Mouse (Mus musculus): ENCODE data around the gene Bcar3. TPM values are rescaled to one million over a fixed set of nuclear protein-coding genes. Genes with fewer than 3 reads are reported as not detected.

The Bcar3 gene
- polyA plus RNA-seq, 1 experiment, result 47.6 TPM

DNA sequence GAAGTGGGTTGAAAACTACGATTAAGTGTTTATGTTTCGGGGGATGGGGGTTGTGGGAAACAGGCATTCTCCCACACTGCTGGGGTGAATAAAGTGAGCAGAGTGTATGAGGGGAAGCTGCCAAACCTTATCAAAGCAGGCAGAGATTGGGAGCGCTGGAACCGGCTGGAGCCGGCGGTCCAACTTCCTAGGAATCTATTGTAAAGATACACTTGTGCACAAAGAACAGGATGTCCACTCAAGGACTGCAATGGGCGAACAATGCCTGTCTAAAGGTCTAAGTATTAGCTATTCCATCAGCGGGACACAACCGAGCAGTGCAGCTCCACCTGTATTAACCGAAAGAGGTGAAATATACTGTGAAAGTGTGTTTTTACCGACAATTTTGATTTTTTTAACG is 2.1 kb upstream of the Bcar3 start:
- no peak for TF ChIP-seq CTCF (IDR thresholded peaks at IDR 0.05; ENCODE audit: insufficient read depth, low read length)
- TF ChIP-seq POLR2A (IDR thresholded peaks at IDR 0.05; ENCODE audit: borderline replicate concordance, extremely low read depth, low read depth, low read length), result no peak
- Histone ChIP-seq H3K4me3 (replicated peaks; ENCODE audit: extremely low read depth, low read depth, low read length) (peak overlapping the region; percentile 14), H3K4me1 (ENCODE audit: control insufficient read depth, insufficient read depth, low read length) (no peaks in the 10 kb centered on the region)
- no peak for DNase-seq
- 26% methylated on average over 12 of the region's 12 CpGs for WGBS

DNA sequence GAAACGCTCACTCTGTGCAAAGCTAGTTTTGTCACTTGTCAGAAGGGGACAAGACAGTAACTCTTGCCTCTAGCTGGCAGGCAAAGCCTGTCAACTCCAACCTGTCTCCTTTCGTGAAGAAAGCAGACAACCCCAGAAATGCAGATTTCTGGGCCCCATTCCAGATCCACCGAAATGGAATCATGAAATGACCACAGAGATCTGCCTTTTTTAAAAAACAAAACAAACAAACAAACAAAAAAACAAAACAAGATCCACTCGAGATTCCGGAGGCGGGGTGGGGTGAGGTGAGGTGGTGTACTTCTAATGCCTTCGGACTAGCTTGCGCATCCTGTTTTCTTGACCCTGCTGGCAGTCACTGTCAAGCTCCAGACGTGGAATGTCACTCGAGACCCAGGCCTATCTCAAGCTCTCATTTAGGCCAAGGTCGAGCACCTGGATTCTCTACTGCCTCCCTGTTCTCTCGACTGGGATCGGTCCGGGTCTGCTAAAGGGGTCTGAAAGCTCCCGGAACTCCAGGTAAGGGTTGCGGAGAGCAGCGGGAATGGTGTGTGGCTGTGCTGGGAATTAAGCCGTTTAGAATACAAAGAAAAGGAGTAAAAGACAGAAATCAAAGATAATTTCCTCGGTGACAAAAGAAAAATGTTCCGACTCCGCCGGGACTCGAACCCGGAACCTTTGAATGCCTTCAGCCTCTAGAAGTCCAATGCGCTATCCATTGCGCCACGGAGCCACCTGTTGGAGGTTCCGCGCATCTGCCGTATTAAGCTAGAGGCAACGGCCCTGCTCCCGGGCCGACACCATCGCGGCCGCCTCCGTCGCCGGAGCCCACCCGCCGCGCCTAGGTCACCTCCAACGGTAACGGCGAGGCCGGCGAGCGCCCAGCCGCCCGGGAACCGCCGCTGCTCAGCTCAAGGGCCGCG is 1.4 kb upstream of the Bcar3 start:
- 5% methylated on average over 54 of the region's 54 CpGs for WGBS
- no peaks in the 10 kb centered on the region for H3K4me1 ChIP-seq (ENCODE audit: control insufficient read depth, insufficient read depth, low read length)

DNA sequence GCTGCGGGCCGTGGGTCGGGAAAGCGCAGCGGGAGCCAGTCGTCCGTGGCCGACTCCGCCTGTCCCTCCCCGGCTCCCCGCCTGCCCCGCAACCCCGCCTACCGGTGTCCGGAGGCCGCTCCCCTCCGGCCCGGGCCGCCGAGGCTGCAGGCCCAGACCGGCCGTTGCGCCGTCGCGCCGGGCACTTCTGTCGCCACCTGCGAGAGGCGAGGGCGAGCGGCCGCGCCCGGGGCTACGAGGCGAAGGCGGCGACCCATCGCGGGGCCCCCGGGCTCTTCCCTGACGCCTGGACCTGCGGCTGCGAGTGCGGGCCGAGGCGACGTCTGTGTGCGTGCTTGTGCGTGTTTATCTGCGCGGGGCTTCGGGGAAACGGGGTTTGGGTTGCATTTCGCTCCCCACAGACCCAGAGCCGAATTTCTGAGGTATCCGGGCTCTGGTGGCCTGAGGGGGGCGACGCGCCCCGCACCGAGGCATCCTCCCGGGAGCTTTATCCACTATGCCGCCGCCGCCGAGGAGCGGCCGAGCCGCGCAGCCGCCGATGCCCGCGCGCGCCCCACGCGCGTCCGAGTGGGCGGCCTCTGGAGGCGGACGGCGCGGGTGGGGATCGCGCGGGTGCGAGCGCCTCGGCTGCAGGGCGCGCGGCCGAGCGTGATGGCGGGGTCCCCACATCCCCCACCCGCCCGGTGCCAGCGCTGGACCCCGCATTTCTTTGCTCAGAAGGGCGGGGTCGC is 548 bp upstream of the Bcar3 start:
- WGBS, result under 1% methylated on average over 105 of the region's 105 CpGs
- no peak for DNase-seq
- peak overlapping the region; percentile 90 for H3K4me3 ChIP-seq (replicated peaks; ENCODE audit: extremely low read depth, low read depth, low read length)
- TF ChIP-seq POLR2A (IDR thresholded peaks at IDR 0.05; ENCODE audit: borderline replicate concordance, extremely low read depth, low read depth, low read length) (no peak; the same call in 1 of the 2 replicates), CTCF (IDR thresholded peaks at IDR 0.05; ENCODE audit: insufficient read depth, low read length) (no peak)
- no peaks in the 10 kb centered on the region for H3K4me1 ChIP-seq (ENCODE audit: control insufficient read depth, insufficient read depth, low read length)

More for the DNA sequence above, 1.4 kb upstream of the Bcar3 start:
- TF ChIP-seq CTCF (IDR thresholded peaks at IDR 0.05; ENCODE audit: insufficient read depth, low read length) (peak; percentile 1; the same call in 1 of the 2 replicates), POLR2A (IDR thresholded peaks at IDR 0.05; ENCODE audit: borderline replicate concordance, extremely low read depth, low read depth, low read length) (no peak; the same call in 1 of the 2 replicates)
- peak overlapping the region; percentile 90 for H3K4me3 ChIP-seq (replicated peaks; ENCODE audit: extremely low read depth, low read depth, low read length)
- peak; percentile 99 for DNase-seq

DNA sequence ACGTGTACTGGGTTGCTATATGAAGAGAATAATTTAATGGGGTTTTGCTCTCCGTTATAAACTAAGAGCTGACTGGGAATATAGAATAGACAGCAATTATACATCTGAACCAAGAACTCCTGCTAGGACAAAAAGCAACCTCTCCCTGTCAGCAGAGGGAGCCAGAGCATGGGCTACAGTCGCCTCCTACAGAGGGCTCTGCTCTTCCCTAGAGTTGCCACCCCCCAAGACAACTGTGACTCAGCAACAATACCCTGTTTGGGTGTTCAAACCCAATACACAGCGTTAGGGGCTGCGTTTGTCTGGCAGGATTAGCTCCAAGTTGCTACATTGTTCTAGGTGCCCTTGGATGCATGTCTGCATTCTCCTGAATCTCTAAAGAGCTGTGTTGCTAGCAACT is 1.6 kb downstream of the Bcar3 start:
- H3K4me1 ChIP-seq (ENCODE audit: control insufficient read depth, insufficient read depth, low read length), result no peaks in the 10 kb centered on the region
- DNase-seq, result peak; percentile 28
- no peak overlapping the region for H3K4me3 ChIP-seq (replicated peaks; ENCODE audit: extremely low read depth, low read depth, low read length)
- 14% methylated on average over 5 of the region's 5 CpGs for WGBS
- TF ChIP-seq CTCF (IDR thresholded peaks at IDR 0.05; ENCODE audit: insufficient read depth, low read length) (peak; percentile 74), POLR2A (IDR thresholded peaks at IDR 0.05; ENCODE audit: borderline replicate concordance, extremely low read depth, low read depth, low read length) (no peak)

DNA sequence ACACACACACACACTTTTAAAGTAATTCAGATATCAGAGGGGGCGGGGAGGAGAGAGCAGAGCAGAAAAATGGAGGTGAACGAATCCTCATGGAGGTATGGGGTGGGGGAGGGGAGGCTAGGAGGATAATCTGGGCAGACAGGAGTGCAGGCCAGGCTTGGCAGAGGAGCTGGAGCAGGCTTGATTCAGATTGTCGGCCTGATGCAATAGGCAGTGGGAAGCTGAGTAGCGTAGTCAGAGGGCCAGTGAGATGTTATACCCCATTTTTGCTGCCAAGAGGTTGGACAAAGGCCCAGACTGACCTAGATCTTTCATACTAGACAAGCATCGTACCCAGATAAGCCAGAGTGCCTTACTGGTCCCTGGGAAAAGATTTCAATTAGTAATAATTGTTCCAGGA is 3.0 kb downstream of the Bcar3 start:
- Histone ChIP-seq H3K4me1 (ENCODE audit: control insufficient read depth, insufficient read depth, low read length) (no peaks in the 10 kb centered on the region), H3K4me3 (replicated peaks; ENCODE audit: extremely low read depth, low read depth, low read length) (no peak overlapping the region)
- WGBS, result 48% methylated on average over 5 of the region's 5 CpGs
- TF ChIP-seq POLR2A (IDR thresholded peaks at IDR 0.05; ENCODE audit: borderline replicate concordance, extremely low read depth, low read depth, low read length) (no peak), CTCF (IDR thresholded peaks at IDR 0.05; ENCODE audit: insufficient read depth, low read length) (no peak)
- DNase-seq, result no peak

DNA sequence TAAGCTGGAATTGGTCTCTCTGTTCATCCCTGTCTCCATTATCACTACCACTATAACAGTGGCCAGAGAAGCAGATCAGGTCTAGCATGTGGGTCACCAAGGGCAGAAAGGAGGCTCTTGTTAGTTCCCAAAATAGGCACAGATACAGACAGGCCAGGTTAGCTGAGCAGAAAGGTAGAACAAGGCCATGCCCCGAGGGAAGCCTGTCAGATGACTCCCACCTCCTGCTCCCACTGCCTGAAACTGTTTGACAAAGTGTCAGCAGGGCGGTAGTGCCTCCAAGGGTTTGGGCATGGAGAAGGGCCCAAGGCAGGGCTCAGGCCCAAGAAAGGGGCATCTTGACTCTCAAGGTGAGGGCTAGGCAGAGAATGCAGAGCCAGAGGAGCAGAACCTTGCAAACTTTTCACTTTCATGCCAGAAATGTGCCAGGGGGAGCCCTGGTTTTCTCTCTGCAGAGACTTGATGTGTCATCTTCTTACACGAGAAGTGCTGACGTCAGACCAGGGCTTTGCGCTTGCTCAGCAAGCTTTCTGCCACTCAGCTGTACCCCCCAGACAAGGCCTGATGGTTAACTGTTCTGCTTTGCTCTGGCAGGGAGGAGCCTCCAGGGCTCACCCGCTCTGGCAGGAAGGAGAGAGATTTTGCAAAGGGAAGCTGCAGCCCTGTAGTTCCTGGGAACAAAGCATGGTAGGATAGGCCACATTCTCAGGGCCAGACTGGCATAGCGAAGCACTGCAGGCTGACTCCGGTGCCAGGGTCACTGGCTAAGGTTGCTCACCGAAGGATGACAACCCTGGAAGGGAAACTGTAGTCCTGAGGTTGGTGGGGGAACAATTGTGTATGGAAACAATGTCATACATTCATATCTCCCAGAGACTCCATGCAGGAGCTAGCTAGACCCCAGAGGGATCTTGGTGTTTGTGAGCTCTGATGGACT is 7.3 kb downstream of the Bcar3 start:
- Histone ChIP-seq H3K4me1 (ENCODE audit: control insufficient read depth, insufficient read depth, low read length) (no peaks in the 10 kb centered on the region), H3K4me3 (replicated peaks; ENCODE audit: extremely low read depth, low read depth, low read length) (no peak overlapping the region)
- TF ChIP-seq CTCF (IDR thresholded peaks at IDR 0.05; ENCODE audit: insufficient read depth, low read length) (no peak), POLR2A (IDR thresholded peaks at IDR 0.05; ENCODE audit: borderline replicate concordance, extremely low read depth, low read depth, low read length) (no peak)
- DNase-seq, result no peak
- WGBS, result 58% methylated on average over 9 of the region's 9 CpGs

DNA sequence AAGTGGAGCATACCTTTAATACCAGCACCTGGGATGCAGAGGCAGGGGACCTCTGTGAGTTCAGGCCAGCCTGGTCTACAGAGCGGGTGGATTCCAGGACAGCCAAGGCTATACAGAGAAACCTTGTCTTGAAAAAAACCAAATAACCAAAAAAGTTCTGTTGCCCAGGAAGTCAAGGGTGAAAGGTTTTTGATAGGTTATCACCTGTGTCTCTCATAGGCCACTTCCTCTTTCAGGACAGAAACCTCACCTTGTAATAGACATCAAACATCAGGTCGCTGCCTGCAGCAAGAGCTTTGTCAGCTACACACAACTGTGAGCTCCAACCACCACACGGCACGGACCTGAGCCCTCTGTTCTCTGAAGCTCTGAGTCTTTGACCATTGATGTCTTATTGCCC is 10.6 kb downstream of the Bcar3 start:
- 86% methylated on average over 4 of the region's 4 CpGs for WGBS
- TF ChIP-seq CTCF (IDR thresholded peaks at IDR 0.05; ENCODE audit: insufficient read depth, low read length) (no peak), POLR2A (IDR thresholded peaks at IDR 0.05; ENCODE audit: borderline replicate concordance, extremely low read depth, low read depth, low read length) (no peak)
- no peak for DNase-seq

DNA sequence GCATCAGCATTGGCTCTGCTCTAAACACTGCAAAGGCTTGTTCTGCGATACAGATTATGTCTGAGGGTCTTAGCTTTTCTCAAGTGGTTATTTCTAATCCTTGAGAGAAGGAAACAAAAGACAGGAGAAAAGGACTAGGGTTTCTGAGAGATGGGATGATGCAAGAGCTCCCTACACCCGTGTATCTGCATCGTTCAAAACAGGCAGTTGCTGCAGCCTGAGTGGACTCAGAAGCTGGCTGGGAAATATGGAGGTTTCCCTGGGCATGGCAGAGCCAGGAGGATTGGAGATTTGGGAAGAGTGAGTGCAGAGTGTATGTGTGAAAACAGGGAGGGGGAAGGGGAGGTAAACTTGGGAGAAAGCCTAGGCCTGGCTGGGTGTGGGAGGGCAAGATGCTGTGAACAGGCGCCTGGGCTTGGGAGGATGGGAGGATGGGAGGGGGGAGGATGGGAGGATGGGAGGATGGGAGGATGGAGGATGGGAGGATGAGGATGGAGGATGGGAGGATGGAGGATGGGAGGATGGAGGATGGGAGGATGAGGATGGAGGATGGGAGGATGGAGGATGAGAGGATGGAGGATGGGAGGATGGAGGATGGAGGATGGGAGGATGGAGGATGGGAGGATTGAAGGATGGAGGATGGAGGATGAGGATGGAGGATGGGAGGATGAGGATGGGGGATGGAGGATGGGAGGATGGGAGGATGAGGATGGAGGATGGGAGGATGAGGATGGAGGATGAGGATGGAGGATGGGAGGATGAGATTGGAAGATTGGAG is 14.1 kb downstream of the Bcar3 start:
- H3K4me1 ChIP-seq (ENCODE audit: control insufficient read depth, insufficient read depth, low read length), result no peaks in the 10 kb centered on the region
- TF ChIP-seq POLR2A (IDR thresholded peaks at IDR 0.05; ENCODE audit: borderline replicate concordance, extremely low read depth, low read depth, low read length), result no peak
- no peak for TF ChIP-seq CTCF (IDR thresholded peaks at IDR 0.05; ENCODE audit: insufficient read depth, low read length)
- 29% methylated on average over 4 of the region's 4 CpGs for WGBS
- no peak for DNase-seq
- no peak overlapping the region for H3K4me3 ChIP-seq (replicated peaks; ENCODE audit: extremely low read depth, low read depth, low read length)

More for the DNA sequence above, 10.6 kb downstream of the Bcar3 start:
- Histone ChIP-seq H3K4me3 (replicated peaks; ENCODE audit: extremely low read depth, low read depth, low read length) (no peak overlapping the region), H3K4me1 (ENCODE audit: control insufficient read depth, insufficient read depth, low read length) (no peaks in the 10 kb centered on the region)

Data from lung, adult 2 months (tissue).